Mouse (Mus musculus) heart, adult 2 months (tissue): Measurements from ENCODE around the gene Vwa1. TPM values are rescaled to one million over a fixed set of nuclear protein-coding genes. Genes with fewer than 3 reads are reported as not detected.

Experiments
- DNase-seq, 2 experiments: peaks; one replicate each; pipeline ENCODE4 v3.0.0; 2021
- H3K27ac ChIP-seq: fragments of 200-600 bp; 2 replicates; pipeline ENCODE4 v1.8.1; 2022
- H3K27me3 ChIP-seq: fragments of 200-500 bp; 2 replicates; pipeline ENCODE4 v1.6.1; 2012; ENCODE audit warnings: mild to moderate bottlenecking, low read length, inconsistent platforms, mixed read lengths; ENCODE audit not compliant: control insufficient read depth, insufficient read depth
- H3K36me3 ChIP-seq: fragments of 200-500 bp; 2 replicates; pipeline ENCODE4 v1.6.1; 2012; ENCODE audit warnings: low read length, inconsistent platforms; ENCODE audit not compliant: control insufficient read depth, insufficient read depth
- H3K4me1 ChIP-seq: fragments of 200-500 bp; 2 replicates; pipeline ENCODE4 v1.6.1; 2011; ENCODE audit warnings: low read length; ENCODE audit not compliant: control insufficient read depth, insufficient read depth
- H3K4me3 ChIP-seq: fragments of 200-600 bp; 2 replicates; pipeline ENCODE4 v1.8.1; 2022
- H3K79me2 ChIP-seq: fragments of 200-500 bp; replicated peaks from 2 replicates; pipeline ENCODE4 v1.6.1; 2012; ENCODE audit warnings: mild to moderate bottlenecking, inconsistent platforms, low read length, moderate library complexity, mixed read lengths; ENCODE audit not compliant: control insufficient read depth, insufficient read depth
- H3K9ac ChIP-seq: fragments of 200-500 bp; 2 replicates; pipeline ENCODE4 v1.6.1; 2012; ENCODE audit warnings: low read depth, mild to moderate bottlenecking, control low read depth, inconsistent platforms, low read length, mixed read lengths
- CTCF ChIP-seq: fragments of 200-600 bp; IDR thresholded peaks from 2 replicates; pipeline ENCODE4 v1.8.1; 2022; ENCODE audit warnings: antibody characterized with exemption, mild to moderate bottlenecking, moderate library complexity
- EP300 ChIP-seq: fragments of 200-500 bp; IDR thresholded peaks from 2 replicates; pipeline ENCODE4 v1.6.1; 2011; ENCODE audit warnings: low read depth, low read length, control low read depth; ENCODE audit not compliant: insufficient read depth
- POLR2A ChIP-seq: fragments of 200-500 bp; IDR thresholded peaks from 2 replicates; pipeline ENCODE4 v1.6.1; 2011; ENCODE audit warnings: mild to moderate bottlenecking, low read depth, low read length, control low read depth; ENCODE audit not compliant: insufficient read depth
- WGBS: fragments of 180-500 bp; shearing (Covaris S2); methylation state at CpG from one replicate; pipeline ENCODE4 v1.1.7; 2018; 5-methylcytosine and 5-hydroxymethylcytosine counted together
- intact Hi-C: fragments of 180-260 bp; cut with DNase I; formaldehyde crosslinking; loops from one replicate; pipeline ENCODE4 v1.15.1; 2025
- polyA plus RNA-seq: library from polyadenylated mRNA; depleted of rRNA; stranded (reverse); fragments of >200 nt; gene quantifications from 2 replicates; pipeline ENCODE4 v1.2.3, GENCODE M21; 2012
- total RNA-seq, 2 experiments: library from RNA; stranded (reverse); gene quantifications; 2 replicates each; pipeline ENCODE4 v1.2.3; 2021

The Vwa1 gene
- total and polyA plus RNA-seq, 3 experiments = 6.4 to 14.4 (median 9.8) TPM

DNA sequence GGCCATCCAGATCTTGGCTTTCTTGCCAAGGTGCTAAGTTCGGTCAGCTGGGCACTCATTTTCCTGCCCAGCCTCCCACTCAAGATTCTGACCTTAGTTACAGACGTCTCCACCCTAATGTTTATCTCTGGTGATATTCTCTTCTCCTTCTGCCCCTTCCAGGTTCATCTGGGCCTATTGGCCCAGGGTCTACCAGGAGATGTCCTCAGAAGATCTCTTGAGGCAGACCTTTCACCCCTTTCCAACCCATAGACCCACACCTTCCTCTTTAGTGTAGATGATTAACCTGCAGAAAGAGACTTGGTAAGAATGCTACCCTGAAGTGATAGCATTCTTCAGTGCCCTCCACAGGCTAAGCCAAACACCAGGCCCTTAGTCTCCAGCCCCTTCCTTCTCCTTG lies 2.8 kb downstream of the Vwa1 start:
- TF ChIP-seq CTCF (no peak), POLR2A (no peak), EP300 (no peak)
- Histone ChIP-seq H3K79me2 (no peaks in the 10 kb centered on the region), H3K4me3 (no peak overlapping the region), H3K27ac (no peak overlapping the region), H3K4me1 (peaks cover 16% of the 10 kb centered on the region), H3K27me3 (no peaks in the 10 kb centered on the region), H3K9ac (no peak overlapping the region), H3K36me3 (no peaks in the 10 kb centered on the region)
- intact Hi-C loops = no loop called here
- WGBS = 69% methylated on average over 2 of the region's 2 CpGs
- peak in 1 of 2 experiments; percentile 2 for DNase-seq

DNA sequence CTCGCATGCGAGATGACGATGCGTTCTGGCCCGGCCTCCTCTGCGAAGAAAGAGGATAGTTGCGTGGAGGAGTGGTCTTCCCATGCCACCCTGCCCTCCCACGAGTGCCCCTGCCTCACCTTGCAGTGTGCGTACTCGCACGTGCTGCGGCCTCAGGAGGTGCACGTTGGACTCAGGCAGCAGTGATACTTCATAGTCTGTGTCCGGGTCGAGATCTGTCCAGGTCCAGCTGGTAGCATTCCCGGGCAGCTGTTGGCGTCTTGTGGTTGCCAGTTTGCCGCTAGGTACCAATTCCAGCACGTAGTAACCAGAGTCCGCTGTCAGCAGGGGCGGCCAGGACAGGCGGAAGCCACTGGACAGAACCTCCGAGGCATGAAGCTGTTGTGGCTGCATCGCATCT lies 3.9 kb downstream of the Vwa1 start:
- H3K4me1 ChIP-seq = peaks cover 9% of the 10 kb centered on the region
- H3K27ac ChIP-seq = peak overlapping the region; percentile 87
- peak overlapping the region; percentile 61; the same call in 1 of the 2 replicates for H3K4me3 ChIP-seq
- no peak for TF ChIP-seq POLR2A
- no peak for TF ChIP-seq EP300
- H3K9ac ChIP-seq = peak overlapping the region; percentile 23
- H3K36me3 ChIP-seq = no peaks in the 10 kb centered on the region
- 54% methylated on average over 24 of the region's 24 CpGs for WGBS
- no peak for DNase-seq
- H3K79me2 ChIP-seq = no peaks in the 10 kb centered on the region
- intact Hi-C loops = loop anchor here (1.0 kb wide), 1 partner anchor 14 kb away; no protein-coding TSS in a partner anchor
- H3K27me3 ChIP-seq = no peaks in the 10 kb centered on the region

DNA sequence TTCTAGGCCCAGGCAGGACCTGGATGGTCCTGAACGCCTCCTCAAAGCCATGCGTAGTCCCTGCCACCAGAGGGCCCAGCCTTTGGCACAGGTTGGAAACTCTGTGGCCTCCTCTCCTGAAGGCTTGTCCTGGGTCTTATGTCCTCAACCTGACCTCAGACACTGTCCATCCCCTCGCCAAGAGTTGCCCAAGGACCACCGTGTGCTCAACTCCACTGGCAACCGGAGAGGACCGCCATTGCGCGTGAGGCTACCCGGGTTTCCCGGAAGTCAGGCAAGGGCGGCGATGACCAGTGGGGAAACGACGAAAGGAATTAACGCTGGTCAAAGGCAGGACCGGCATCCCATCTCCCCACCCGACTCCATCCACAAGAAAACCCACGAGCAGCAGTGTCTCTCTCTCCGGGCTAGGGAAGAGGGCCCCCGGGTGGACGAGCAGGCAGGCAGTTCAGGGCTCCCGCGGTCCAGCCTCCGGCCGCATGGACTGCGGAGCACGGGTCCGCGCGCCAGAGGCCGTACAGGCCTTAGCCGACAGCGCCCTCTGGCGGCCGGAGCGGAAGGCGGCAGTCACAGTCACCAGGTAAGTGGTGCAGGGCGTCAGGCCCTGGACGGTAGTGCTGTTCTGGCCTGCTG lies 4.5 kb downstream of the Vwa1 start:
- H3K27ac ChIP-seq = peak overlapping the region; percentile 87
- H3K9ac ChIP-seq = peak overlapping the region; percentile 80
- peaks cover 3% of the 10 kb centered on the region for H3K4me1 ChIP-seq
- peak; percentile 91 to 95 for DNase-seq
- no peaks in the 10 kb centered on the region for H3K79me2 ChIP-seq
- H3K36me3 ChIP-seq = no peaks in the 10 kb centered on the region
- intact Hi-C loops = loop anchor here (1.0 kb wide), 2 partner anchors 14 to 48 kb away; no protein-coding TSS in a partner anchor
- WGBS = under 1% methylated on average over 39 of the region's 39 CpGs
- peak overlapping the region; percentile 61 for H3K4me3 ChIP-seq
- no peaks in the 10 kb centered on the region for H3K27me3 ChIP-seq
- TF ChIP-seq EP300 (peak; percentile 82; the same call in 1 of the 2 replicates), CTCF (peak; percentile 75), POLR2A (peak; percentile 49)

DNA sequence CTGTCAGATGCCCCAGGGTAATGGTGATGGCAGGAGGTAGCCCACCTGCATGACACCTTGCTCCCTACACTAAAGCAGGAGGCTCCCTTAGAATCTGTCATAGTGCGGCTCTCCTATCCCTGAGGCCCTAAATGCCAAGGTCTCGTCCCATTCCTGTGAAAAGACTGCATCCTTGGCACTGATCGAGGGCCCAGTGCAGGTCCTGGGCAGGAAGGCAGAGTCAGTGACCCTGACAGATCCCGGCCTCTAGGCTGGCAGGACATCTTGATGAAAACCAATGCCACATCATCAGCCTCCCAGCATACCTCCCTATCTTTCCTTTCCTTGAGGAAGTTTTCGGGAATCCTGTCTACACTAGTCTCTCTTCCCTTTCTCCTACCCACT lies 5.0 kb downstream of the Vwa1 start:
- Histone ChIP-seq H3K4me3 (peak overlapping the region; percentile 61), H3K36me3 (no peaks in the 10 kb centered on the region), H3K79me2 (no peaks in the 10 kb centered on the region), H3K4me1 (peaks cover 2% of the 10 kb centered on the region), H3K27me3 (no peaks in the 10 kb centered on the region), H3K9ac (0 out of 2 replicates have a peak overlapping the region, but pooled peaks have one; percentile 31), H3K27ac (peak overlapping the region; percentile 87)
- 71% methylated on average over 5 of the region's 5 CpGs for WGBS
- intact Hi-C loops = loop anchor here (1.0 kb wide), 1 partner anchor 47 kb away; no protein-coding TSS in a partner anchor
- TF ChIP-seq EP300 (no peak), POLR2A (no peak), CTCF (no peak)
- no peak for DNase-seq

DNA sequence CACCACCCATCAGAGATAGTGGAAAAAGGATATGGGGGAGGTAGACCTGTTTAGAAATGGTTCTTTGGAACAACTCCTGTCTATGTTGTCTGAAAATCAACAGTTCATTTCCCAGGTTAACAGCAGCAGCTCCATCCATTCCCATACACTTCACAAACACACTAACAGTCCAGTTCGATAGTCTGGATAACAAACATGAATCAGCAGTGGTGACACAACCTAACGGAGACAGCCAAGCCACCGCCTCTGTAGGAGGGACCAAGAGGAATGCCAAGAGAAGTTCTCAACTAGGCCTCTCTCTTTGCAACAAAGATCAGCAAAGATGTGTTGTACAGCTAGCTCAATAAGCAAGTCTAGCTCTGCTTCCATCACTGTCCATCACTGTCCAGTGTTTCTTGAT lies 12.1 kb downstream of the Vwa1 start:
- Histone ChIP-seq H3K36me3 (no peaks in the 10 kb centered on the region), H3K27me3 (no peaks in the 10 kb centered on the region), H3K4me1 (peaks cover 7% of the 10 kb centered on the region), H3K27ac (no peak overlapping the region), H3K79me2 (peaks cover 4% of the 10 kb centered on the region; the same call in 1 of the 2 replicates), H3K9ac (no peak overlapping the region), H3K4me3 (no peak overlapping the region)
- DNase-seq = no peak
- no peak for TF ChIP-seq CTCF
- TF ChIP-seq POLR2A = no peak
- TF ChIP-seq EP300 = no peak
- intact Hi-C loops = loop anchor here (5.0 kb wide), 2 partner anchors 40 to 140 kb away; partner anchors contain the start of genes Cdk11b and Mrpl20
- 76% methylated on average over 3 of the region's 3 CpGs for WGBS

DNA sequence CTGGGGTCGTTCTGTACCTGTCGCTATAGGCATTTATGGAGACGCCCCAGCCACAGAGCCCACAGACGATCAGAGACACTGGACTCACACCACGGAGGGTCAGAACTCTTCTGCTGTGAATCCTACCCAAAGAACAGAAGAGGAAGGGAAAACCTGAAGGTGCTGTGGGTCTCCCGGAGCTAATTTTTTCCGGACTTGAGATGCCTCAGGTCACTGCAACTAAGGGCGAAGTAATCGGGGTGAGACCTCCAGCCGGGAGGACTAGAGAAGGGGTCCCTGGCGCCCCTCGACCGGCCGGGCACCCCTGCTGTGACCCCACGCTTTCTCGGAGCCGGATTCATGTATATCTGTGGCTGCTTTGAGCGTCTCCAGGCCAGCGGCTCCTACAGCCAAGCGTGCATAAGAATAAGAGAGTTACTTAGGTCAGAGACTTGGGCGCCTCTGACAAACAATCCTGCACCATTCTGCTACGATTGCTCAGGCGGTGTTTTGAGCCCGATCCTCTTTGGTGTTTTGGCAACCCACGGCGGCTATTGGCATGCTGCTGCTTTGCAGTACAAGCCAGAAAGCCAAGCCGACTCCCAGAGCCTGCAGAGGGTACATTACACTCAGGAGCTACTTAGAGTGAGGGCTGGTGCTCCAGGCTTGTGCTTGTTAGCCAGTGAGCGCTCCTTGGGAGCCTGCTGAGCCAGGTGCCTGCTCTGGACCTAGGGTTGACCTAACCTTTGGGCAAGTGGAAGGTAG lies 13.0 kb downstream of the Vwa1 start:
- peak in 1 of 2 experiments; percentile 40 for DNase-seq

More for the DNA sequence above, 13.0 kb downstream of the Vwa1 start:
- intact Hi-C loops = loop anchor here (2.0 to 5.0 kb wide), 3 partner anchors 25 to 139 kb away; partner anchors contain the start of genes Cdk11b and Mrpl20
- peak overlapping the region; percentile 81 for H3K4me3 ChIP-seq
- peaks cover under 1% of the 10 kb centered on the region for H3K36me3 ChIP-seq
- H3K27ac ChIP-seq = peak overlapping the region; percentile 87
- TF ChIP-seq CTCF (no peak), POLR2A (no peak), EP300 (no peak)
- peaks cover 9% of the 10 kb centered on the region for H3K4me1 ChIP-seq
- H3K9ac ChIP-seq = peak overlapping the region; percentile 67
- WGBS = 2% methylated on average over 28 of the region's 28 CpGs
- peaks cover 4% of the 10 kb centered on the region; the same call in 1 of the 2 replicates for H3K79me2 ChIP-seq
- H3K27me3 ChIP-seq = no peaks in the 10 kb centered on the region
